Mouse (Mus musculus) heart, adult 2 months (tissue): ENCODE measurements around the gene Gm14862.

Experiments used
- CTCF ChIP-seq: fragments of 200-600 bp; IDR thresholded peaks from 2 replicates; pipeline ENCODE4 v1.8.1; 2022; ENCODE audit warnings: antibody characterized with exemption, mild to moderate bottlenecking, moderate library complexity
- EP300 ChIP-seq: fragments of 200-500 bp; IDR thresholded peaks from 2 replicates; pipeline ENCODE4 v1.6.1; 2011; ENCODE audit warnings: low read depth, low read length, control low read depth; ENCODE audit not compliant: insufficient read depth
- POLR2A ChIP-seq: fragments of 200-500 bp; IDR thresholded peaks from 2 replicates; pipeline ENCODE4 v1.6.1; 2011; ENCODE audit warnings: mild to moderate bottlenecking, low read depth, low read length, control low read depth; ENCODE audit not compliant: insufficient read depth

DNA sequence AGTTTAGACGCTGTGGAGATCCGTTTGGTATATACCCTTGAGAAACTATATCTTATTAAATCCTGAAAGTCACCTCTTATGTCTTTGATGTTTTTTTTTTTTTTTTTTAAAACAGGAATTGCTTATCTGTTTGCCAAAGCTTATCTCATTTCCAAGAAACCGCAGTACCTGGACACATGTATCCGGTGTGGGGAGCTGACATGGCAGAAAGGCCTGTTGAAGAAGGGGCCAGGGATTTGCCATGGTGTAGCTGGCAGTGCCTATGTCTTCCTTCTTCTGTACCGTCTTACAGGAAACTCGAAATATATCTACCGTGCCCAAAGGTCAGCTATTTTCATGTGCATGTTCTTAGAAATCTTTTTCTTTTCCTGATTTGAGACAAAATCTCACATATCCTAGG is 1.1 kb upstream of the Gm14862 start:
- TF ChIP-seq CTCF = no peak
- no peak for TF ChIP-seq POLR2A
- TF ChIP-seq EP300 = no peak
